Mouse (Mus musculus) heart, embryonic 11.5 days (tissue): ENCODE measurements around the gene Pole3. TPM values are rescaled to one million over a fixed set of nuclear protein-coding genes. Genes with fewer than 3 reads are reported as not detected.

Source experiments
- ATAC-seq: fragments of 200-750 bp; cut with Nextera tagmentation; replicated peaks from 2 replicates; pipeline ENCODE4 v1.8.0; 2017; ENCODE audit warnings: moderate library complexity; ENCODE audit not compliant: insufficient number of reproducible peaks, low FRiP score, low TSS enrichment
- H3K27ac ChIP-seq: fragments of 300-500 bp; sonication (generic); 2 replicates; pipeline ENCODE4 v1.5.1; 2014; ENCODE audit warnings: mild to moderate bottlenecking, low read depth, low read length
- H3K27me3 ChIP-seq: fragments of 300-500 bp; sonication (generic); 2 replicates; pipeline ENCODE4 v1.6.1; 2014; ENCODE audit warnings: mild to moderate bottlenecking, low read length, mixed read lengths; ENCODE audit not compliant: control insufficient read depth, insufficient read depth
- H3K36me3 ChIP-seq: fragments of 300-500 bp; sonication (generic); 2 replicates; pipeline ENCODE4 v1.6.1; 2014; ENCODE audit warnings: mild to moderate bottlenecking, low read length, moderate library complexity, mixed read lengths; ENCODE audit not compliant: control insufficient read depth, insufficient read depth
- H3K4me1 ChIP-seq: fragments of 300-500 bp; sonication (generic); 2 replicates; pipeline ENCODE4 v1.6.1; 2014; ENCODE audit warnings: low read length; ENCODE audit not compliant: control insufficient read depth, insufficient read depth
- H3K4me2 ChIP-seq: fragments of 300-500 bp; sonication (generic); 2 replicates; pipeline ENCODE4 v1.6.1; 2014; ENCODE audit warnings: mild to moderate bottlenecking, moderate library complexity
- H3K4me3 ChIP-seq: fragments of 300-500 bp; sonication (generic); 2 replicates; pipeline ENCODE4 v1.5.1; 2014; ENCODE audit warnings: low read depth, low read length
- H3K9ac ChIP-seq: fragments of 300-500 bp; sonication (generic); 2 replicates; pipeline ENCODE4 v1.6.1; 2014; ENCODE audit warnings: mild to moderate bottlenecking, low read depth, low read length, moderate library complexity
- H3K9me3 ChIP-seq: fragments of 300-500 bp; sonication (generic); replicated peaks from 2 replicates; pipeline ENCODE4 v1.6.1; 2016; ENCODE audit warnings: low read length; ENCODE audit not compliant: control insufficient read depth
- WGBS: fragments of 180-500 bp; shearing (Covaris S2); extraction: QIAGEN DNeasy Blood & Tissue Kit; methylation state at CpG from one replicate; pipeline ENCODE4 v1.1.7; 2014; ENCODE audit not compliant: insufficient replicate concordance; 5-methylcytosine and 5-hydroxymethylcytosine counted together
- polyA plus RNA-seq: library from polyadenylated mRNA; unstranded; fragments of >200 nt; fragmentation: Nextera tagmentation; extraction: Ambion mirVana; gene quantifications from 2 replicates; pipeline ENCODE4 v1.2.1, GENCODE M21; 2014

Gene Pole3
- polyA plus RNA-seq, 1 experiment from 2014 or later, result 59.4 TPM

DNA sequence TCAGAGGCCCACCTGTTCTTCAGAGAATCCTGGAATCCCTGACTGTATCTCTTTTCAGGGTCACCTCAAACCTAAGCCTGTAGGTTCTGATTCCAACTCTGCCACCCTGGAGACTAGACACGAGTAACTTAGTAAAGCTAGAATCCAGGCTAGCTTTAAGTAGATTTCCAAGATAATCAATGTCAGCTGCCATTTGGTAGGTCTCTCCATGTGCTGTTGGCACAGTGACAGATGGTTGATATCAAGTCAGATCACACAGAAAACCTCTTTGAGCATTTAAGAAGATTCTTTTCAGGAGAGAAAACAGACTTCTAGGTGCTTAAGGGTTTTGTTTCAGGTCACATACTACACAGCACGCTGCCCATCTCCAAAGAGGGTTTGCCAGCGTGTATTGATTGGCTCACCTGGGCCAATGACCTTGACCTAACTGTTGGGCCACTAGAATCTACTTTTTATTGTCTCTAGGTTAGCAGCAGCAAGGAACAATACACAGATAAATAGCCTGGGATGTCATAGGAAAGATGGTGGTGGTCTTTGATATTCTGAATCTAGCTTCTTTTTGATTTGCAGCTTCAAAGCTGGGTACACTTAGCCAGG is 21.4 kb downstream of the Pole3 start, which contains the start of gene Hdhd3:
Gene Hdhd3, minus strand, starts transcription at position 94 of the 597 bp plus-strand sequence.
- Histone ChIP-seq H3K9ac (peak within 1 kb of the TSS; percentile 87), H3K27ac (no peak within 1 kb of the TSS), H3K4me3 (peak within 1 kb of the TSS; percentile 84), H3K9me3 (no peaks in the 10 kb centered on the region), H3K4me2 (peak within 1 kb of the TSS; percentile 90), H3K27me3 (no peaks in the 10 kb centered on the region), H3K4me1 (peaks cover 4% of the 10 kb centered on the region; the same call in 1 of the 2 replicates), H3K36me3 (peaks cover 11% of the 10 kb centered on the region)
- WGBS, result 76% methylated on average over 3 of the region's 3 CpGs
- ATAC-seq, result no peak

DNA sequence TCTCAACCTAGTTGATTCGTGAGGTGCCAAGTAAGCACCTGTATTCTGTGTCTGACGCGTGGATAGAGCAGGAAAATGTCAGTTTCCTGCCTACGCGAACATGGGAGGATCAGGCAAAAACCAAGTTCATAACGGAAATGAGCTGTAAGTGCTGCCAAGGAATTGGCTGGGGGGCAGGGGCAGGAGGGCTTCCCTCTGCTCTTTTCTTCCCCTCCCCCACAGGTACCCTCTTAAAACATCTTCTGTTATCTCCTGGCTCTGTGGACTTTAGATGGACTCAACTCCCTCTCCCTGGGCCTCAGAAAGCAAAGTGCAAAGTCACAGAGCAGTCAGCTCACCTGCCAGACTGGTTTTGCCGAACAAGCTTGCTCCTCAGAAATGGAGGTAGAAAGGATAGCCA is 21.9 kb downstream of the Pole3 start:
- Histone ChIP-seq H3K4me1 (peaks cover 4% of the 10 kb centered on the region; the same call in 1 of the 2 replicates), H3K9me3 (no peaks in the 10 kb centered on the region), H3K36me3 (peaks cover 8% of the 10 kb centered on the region), H3K4me3 (no peak overlapping the region), H3K9ac (no peak overlapping the region), H3K4me2 (no peak overlapping the region; the same call in 1 of the 2 replicates), H3K27ac (no peak overlapping the region), H3K27me3 (no peaks in the 10 kb centered on the region)
- WGBS, result 67% methylated on average over 7 of the region's 7 CpGs
- ATAC-seq, result no peak

DNA sequence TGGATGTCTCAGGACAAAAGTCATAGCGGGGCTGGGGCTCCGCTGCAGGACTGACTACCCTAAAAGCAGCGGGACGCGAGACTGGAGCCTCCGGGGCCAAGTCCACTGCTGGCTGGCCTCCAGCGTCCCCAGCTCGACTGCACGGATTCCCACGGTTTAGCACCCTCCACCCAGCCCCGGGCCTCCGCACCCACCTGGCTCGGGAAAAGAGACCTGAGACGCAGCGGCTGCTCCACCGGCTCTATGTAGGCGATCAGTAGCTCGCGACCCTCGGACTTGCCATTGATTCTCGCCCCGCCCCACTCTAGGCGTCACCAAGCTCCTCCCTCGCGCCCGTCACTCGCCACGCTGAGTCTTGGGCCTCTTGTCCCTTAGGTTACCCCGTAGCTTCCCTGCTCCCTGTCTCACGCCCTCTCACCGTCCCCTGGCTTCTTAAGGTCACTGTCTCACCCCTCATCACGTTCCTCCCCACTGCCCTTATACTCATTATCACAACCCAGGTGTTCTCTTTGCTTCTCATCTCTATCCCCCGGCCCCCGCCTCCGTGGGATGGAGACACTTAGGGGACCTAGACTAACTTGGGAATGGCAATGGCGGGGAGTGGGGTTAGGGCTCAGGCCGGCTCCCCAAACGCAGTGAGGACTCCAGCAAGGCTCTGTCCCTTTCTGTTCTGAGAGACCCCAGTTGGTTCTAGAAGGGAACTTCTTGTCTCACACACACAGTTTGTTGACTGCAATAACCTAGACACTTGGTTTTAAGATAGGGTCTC is 22.7 kb downstream of the Pole3 start:
- no peaks in the 10 kb centered on the region for H3K27me3 ChIP-seq
- H3K4me2 ChIP-seq, result peak overlapping the region; percentile 90
- peaks cover 4% of the 10 kb centered on the region; the same call in 1 of the 2 replicates for H3K4me1 ChIP-seq
- H3K9me3 ChIP-seq, result no peaks in the 10 kb centered on the region
- H3K9ac ChIP-seq, result peak overlapping the region; percentile 87
- H3K27ac ChIP-seq, result 0 out of 2 replicates have a peak overlapping the region, but pooled peaks have one; percentile 29
- peak; percentile 91 for ATAC-seq
- WGBS, result 2% methylated on average over 38 of the region's 38 CpGs
- peaks cover 8% of the 10 kb centered on the region; the same call in 1 of the 2 replicates for H3K36me3 ChIP-seq
- H3K4me3 ChIP-seq, result peak overlapping the region; percentile 84

DNA sequence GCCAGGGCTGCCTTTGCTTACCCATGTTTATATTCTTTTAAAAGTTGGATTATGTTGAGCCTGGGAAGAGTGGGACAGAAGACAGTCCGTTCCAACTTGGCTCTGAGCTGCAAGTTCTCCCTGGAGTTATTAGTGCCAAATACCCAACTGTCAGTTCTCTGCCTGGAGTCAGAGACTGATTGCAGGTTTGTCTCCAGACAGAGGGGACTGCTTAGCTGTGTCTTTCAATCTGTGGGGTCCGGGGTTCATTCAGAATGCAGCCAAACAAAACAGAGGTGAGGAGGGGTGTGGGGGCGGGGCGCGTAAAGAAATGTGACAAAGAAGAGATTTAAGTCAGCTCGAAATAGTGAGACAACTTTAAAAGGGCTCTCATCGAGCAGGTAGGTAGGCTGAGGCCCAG is 23.3 kb downstream of the Pole3 start:
- 7% methylated on average over 7 of the region's 7 CpGs for WGBS
- H3K36me3 ChIP-seq, result peaks cover 8% of the 10 kb centered on the region; the same call in 1 of the 2 replicates
- H3K27me3 ChIP-seq, result no peaks in the 10 kb centered on the region
- no peak overlapping the region for H3K27ac ChIP-seq
- H3K4me2 ChIP-seq, result peak overlapping the region; percentile 90
- H3K9me3 ChIP-seq, result no peaks in the 10 kb centered on the region
- no peak for ATAC-seq
- H3K9ac ChIP-seq, result peak overlapping the region; percentile 87
- H3K4me1 ChIP-seq, result peaks cover 4% of the 10 kb centered on the region; the same call in 1 of the 2 replicates
- peak overlapping the region; percentile 84 for H3K4me3 ChIP-seq

GRCm38 (mm10) chr4:62500799-62501198 is 24.1 kb downstream of the Pole3 start:
- H3K4me1 ChIP-seq, result peaks cover 4% of the 10 kb centered on the region; the same call in 1 of the 2 replicates
- no peaks in the 10 kb centered on the region for H3K9me3 ChIP-seq
- ATAC-seq, result no peak
- no peak overlapping the region for H3K4me2 ChIP-seq
- H3K4me3 ChIP-seq, result no peak overlapping the region
- H3K9ac ChIP-seq, result no peak overlapping the region
- H3K36me3 ChIP-seq, result peaks cover 8% of the 10 kb centered on the region; the same call in 1 of the 2 replicates
- no peaks in the 10 kb centered on the region for H3K27me3 ChIP-seq
- no peak overlapping the region for H3K27ac ChIP-seq
- WGBS, result 74% methylated on average over 4 of the region's 4 CpGs

DNA sequence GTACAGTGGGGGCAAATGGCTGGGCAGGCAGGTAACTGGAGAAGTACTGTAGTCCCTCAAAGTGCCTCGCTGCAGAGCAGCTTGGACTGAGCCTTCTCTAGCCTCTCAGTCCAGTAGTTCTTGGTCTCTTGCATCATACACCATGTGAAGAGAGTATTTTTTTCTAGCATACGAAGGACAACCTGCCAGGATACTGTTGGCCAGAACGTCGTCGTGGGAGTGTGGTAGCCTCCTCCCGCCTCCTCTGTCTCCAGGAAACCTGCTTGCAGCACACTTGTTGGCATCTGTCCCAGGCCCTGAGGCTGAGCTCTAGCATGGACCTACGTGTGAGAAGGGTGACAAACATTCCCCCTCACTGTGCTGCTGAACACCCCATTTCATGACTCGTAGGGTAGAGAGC is 28.1 kb downstream of the Pole3 start:
- ATAC-seq, result no peak
- H3K36me3 ChIP-seq, result peaks cover 8% of the 10 kb centered on the region; the same call in 1 of the 2 replicates
- no peak overlapping the region for H3K4me3 ChIP-seq
- WGBS, result 70% methylated on average over 8 of the region's 8 CpGs
- H3K27me3 ChIP-seq, result 0 out of 2 replicates have a peak, but pooled peaks cover 2% of the 10 kb centered on the region
- no peaks in the 10 kb centered on the region for H3K9me3 ChIP-seq
- no peak overlapping the region for H3K4me2 ChIP-seq
- peaks cover 4% of the 10 kb centered on the region; the same call in 1 of the 2 replicates for H3K4me1 ChIP-seq
- no peak overlapping the region for H3K9ac ChIP-seq
- H3K27ac ChIP-seq, result no peak overlapping the region

DNA sequence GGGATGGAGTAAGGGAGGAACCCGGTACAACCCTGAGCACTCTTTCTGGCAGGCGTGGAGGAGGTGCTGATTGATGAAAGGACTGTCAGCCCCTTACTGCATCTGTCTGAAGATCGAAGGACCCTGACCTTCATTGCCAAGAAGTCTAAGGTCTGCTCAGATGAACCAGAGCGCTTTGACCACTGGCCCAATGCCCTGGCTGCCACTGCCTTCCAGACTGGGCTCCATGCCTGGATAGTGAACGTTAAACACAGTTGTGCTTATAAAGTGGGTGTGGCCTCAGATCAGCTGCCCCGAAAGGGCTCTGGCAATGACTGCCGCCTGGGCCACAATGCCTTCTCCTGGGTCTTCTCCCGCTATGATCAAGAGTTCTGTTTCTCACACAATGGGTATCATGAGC is 28.9 kb downstream of the Pole3 start:
- H3K4me2 ChIP-seq, result no peak overlapping the region
- peaks cover 8% of the 10 kb centered on the region; the same call in 1 of the 2 replicates for H3K36me3 ChIP-seq
- no peak overlapping the region for H3K4me3 ChIP-seq
- WGBS, result 61% methylated on average over 8 of the region's 8 CpGs
- 0 out of 2 replicates have a peak, but pooled peaks cover 2% of the 10 kb centered on the region for H3K27me3 ChIP-seq
- ATAC-seq, result no peak
- H3K9ac ChIP-seq, result no peak overlapping the region
- no peak overlapping the region for H3K27ac ChIP-seq
- no peaks in the 10 kb centered on the region for H3K9me3 ChIP-seq
- no peaks in the 10 kb centered on the region for H3K4me1 ChIP-seq

DNA sequence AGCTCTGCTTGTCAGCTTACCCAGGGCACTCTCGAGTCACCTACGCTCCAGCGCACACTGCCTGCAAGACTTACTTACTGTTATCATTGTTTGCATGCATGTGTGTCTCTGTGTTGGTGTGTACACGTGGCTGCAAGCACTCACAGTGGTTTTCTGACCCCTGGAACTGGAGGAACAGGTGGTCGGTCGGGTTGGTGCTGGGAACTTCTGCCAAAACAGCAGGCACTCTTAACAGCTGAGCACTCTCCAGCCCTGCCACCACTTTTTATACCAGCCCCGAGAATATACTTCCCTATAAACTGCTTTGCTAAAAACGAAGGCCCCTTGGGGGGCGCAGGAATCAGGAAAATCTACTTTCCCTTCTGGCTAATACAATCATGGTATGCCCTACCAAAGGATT is 30.6 kb downstream of the Pole3 start:
- Histone ChIP-seq H3K4me3 (no peak overlapping the region), H3K9me3 (no peaks in the 10 kb centered on the region), H3K4me1 (no peaks in the 10 kb centered on the region), H3K36me3 (0 out of 2 replicates have a peak, but pooled peaks cover 4% of the 10 kb centered on the region), H3K27me3 (0 out of 2 replicates have a peak, but pooled peaks cover 2% of the 10 kb centered on the region), H3K9ac (no peak overlapping the region), H3K4me2 (no peak overlapping the region), H3K27ac (no peak overlapping the region)
- 63% methylated on average over 9 of the region's 9 CpGs for WGBS
- no peak for ATAC-seq
